In the genomic region with DNA sequence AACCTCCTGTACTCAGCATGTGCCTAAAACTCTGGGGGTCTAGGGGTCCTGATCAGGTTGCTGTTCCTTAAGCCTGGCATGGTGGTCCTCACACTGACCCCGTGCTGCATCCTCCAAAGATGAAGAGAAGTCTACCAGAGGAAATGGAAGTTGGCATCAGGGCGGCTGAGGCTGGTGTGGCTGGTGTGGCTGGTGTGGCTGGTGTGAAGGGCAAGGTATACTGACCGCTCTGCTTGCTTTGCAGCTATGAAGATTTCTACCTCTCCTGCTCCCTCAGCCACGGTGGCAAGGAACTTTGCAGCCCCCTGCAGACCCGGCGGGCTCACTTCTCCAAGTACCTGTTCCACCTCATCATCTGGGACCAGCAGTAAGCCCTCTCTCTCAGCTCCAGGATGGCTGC, we compare ENCODE assay signal across 20 mouse cellular contexts. TPM values are rescaled to one million over a fixed set of nuclear protein-coding genes. Genes with fewer than 3 reads are reported as not detected.
A peak's percentile ranks its signal among the peaks of the same experiment; 100 is the strongest.
DNase-seq lines count a peak whose midpoint lies in the region; ATAC-seq and TF ChIP-seq lines count a peak whose summit lies in the region.
"Had no signal": no experiment of that assay in that cellular context is flagged by ENCODE, and none has a peak within 500 bp of the region (broad histone marks: within the 10 kb centered on the region; RNA-seq: fewer than 3 reads in every experiment).

No protein-coding gene starts in this region.

- no peak for TF ChIP-seq CTCF in forebrain, postnatal 0 days (IDR thresholded peaks at IDR 0.05; ENCODE audit: low read depth)

- H3K27me3 ChIP-seq in forebrain, embryonic 10.5 days (ENCODE audit: poor library complexity, severe bottlenecking), result no peaks in the 10 kb centered on the region
- H3K27me3 ChIP-seq in forebrain, postnatal 0 days (ENCODE audit: insufficient read depth, low read length), result no peaks in the 10 kb centered on the region
- no peaks in the 10 kb centered on the region for H3K27me3 ChIP-seq in neural tube, embryonic 11.5 days (ENCODE audit: control insufficient read depth, insufficient read depth, low read length)
- no peaks in the 10 kb centered on the region for H3K27me3 ChIP-seq in forebrain, embryonic 15.5 days
- no peaks in the 10 kb centered on the region for H3K27me3 ChIP-seq in midbrain, embryonic 13.5 days
- H3K27me3 ChIP-seq: hindbrain, embryonic 15.5 days; limb, embryonic 15.5 days had no signal

- H3K36me3 ChIP-seq in forebrain, embryonic 10.5 days (replicated peaks), result peaks cover 96% of the 10 kb centered on the region
- peaks cover 67% of the 10 kb centered on the region for H3K36me3 ChIP-seq in forebrain, postnatal 0 days (ENCODE audit: insufficient read depth)
- H3K36me3 ChIP-seq in neural tube, embryonic 11.5 days (ENCODE audit: control insufficient read depth, insufficient read depth, low read length), result peaks cover 4% of the 10 kb centered on the region; the same call in 1 of the 2 replicates
- H3K36me3 ChIP-seq in forebrain, embryonic 15.5 days, result peaks cover 29% of the 10 kb centered on the region
- peaks cover 70% of the 10 kb centered on the region for H3K36me3 ChIP-seq in midbrain, embryonic 13.5 days
- H3K36me3 ChIP-seq: liver, embryonic 15.5 days had no signal

- peaks cover 93% of the 10 kb centered on the region for H3K4me1 ChIP-seq in forebrain, embryonic 10.5 days
- no peaks in the 10 kb centered on the region for H3K4me1 ChIP-seq in forebrain, postnatal 0 days (ENCODE audit: insufficient read depth)
- H3K4me1 ChIP-seq in neural tube, embryonic 11.5 days (ENCODE audit: control insufficient read depth, insufficient read depth, low read length), result peaks cover 21% of the 10 kb centered on the region
- peaks cover 38% of the 10 kb centered on the region for H3K4me1 ChIP-seq in forebrain, embryonic 15.5 days
- H3K4me1 ChIP-seq in midbrain, embryonic 13.5 days (replicated peaks), result peaks cover 47% of the 10 kb centered on the region

- peak overlapping the region; percentile 95 for H3K27ac ChIP-seq in forebrain, embryonic 10.5 days
- H3K27ac ChIP-seq in forebrain, postnatal 0 days (ENCODE audit: low read depth, low read length), result no peak overlapping the region
- H3K27ac ChIP-seq in neural tube, embryonic 11.5 days (ENCODE audit: low read depth, low read length), result 0 out of 2 replicates have a peak overlapping the region, but pooled peaks have one; percentile 88
- peak overlapping the region; percentile 86 for H3K27ac ChIP-seq in forebrain, embryonic 15.5 days (replicated peaks)
- H3K27ac ChIP-seq in midbrain, embryonic 13.5 days, result peak overlapping the region; percentile 92
- H3K27ac ChIP-seq: layer of hippocampus, adult 2 months; limb, embryonic 15.5 days; liver, embryonic 15.5 days had no signal

- H3K9ac ChIP-seq in forebrain, postnatal 0 days, result no peak overlapping the region
- H3K9ac ChIP-seq in neural tube, embryonic 11.5 days (ENCODE audit: low read length), result 0 out of 2 replicates have a peak overlapping the region, but pooled peaks have one; percentile 24
- H3K9ac ChIP-seq in forebrain, embryonic 15.5 days (replicated peaks), result no peak overlapping the region
- no peak overlapping the region for H3K9ac ChIP-seq in midbrain, embryonic 13.5 days (replicated peaks)
- H3K9ac ChIP-seq: hindbrain, embryonic 15.5 days; limb, embryonic 15.5 days; liver, embryonic 15.5 days had no signal

- WGBS in forebrain, embryonic 10.5 days, result 46% methylated on average over 6 of the region's 6 CpGs
- 40% methylated on average over 6 of the region's 6 CpGs for WGBS in forebrain, postnatal 0 days
- WGBS in neural tube, embryonic 11.5 days, result 52% methylated on average over 6 of the region's 6 CpGs
- 30% methylated on average over 6 of the region's 6 CpGs for WGBS in forebrain, embryonic 15.5 days
- 33% methylated on average over 6 of the region's 6 CpGs for WGBS in midbrain, embryonic 13.5 days

- no peak overlapping the region for H3K4me2 ChIP-seq in forebrain, postnatal 0 days (ENCODE audit: low read depth)
- no peak overlapping the region for H3K4me2 ChIP-seq in neural tube, embryonic 11.5 days (ENCODE audit: low read depth)
- no peak overlapping the region for H3K4me2 ChIP-seq in forebrain, embryonic 15.5 days (replicated peaks)
- no peak overlapping the region for H3K4me2 ChIP-seq in midbrain, embryonic 13.5 days (replicated peaks)
- H3K4me2 ChIP-seq: hindbrain, embryonic 15.5 days; limb, embryonic 15.5 days; liver, embryonic 15.5 days had no signal

- ATAC-seq in forebrain, postnatal 0 days, result no peak
- ATAC-seq in neural tube, embryonic 11.5 days (ENCODE audit: insufficient read depth, low FRiP score, low TSS enrichment), result no peak
- ATAC-seq in forebrain, embryonic 15.5 days (replicated peaks), result no peak
- ATAC-seq in midbrain, embryonic 13.5 days, result no peak
- ATAC-seq: CD4-positive, CD25-positive, alpha-beta regulatory T cell, adult 4 months; lung, postnatal 0 days had no signal

- H3K9me3 ChIP-seq in forebrain, embryonic 10.5 days, result no peaks in the 10 kb centered on the region
- no peaks in the 10 kb centered on the region for H3K9me3 ChIP-seq in forebrain, postnatal 0 days (ENCODE audit: low read length)
- H3K9me3 ChIP-seq in neural tube, embryonic 11.5 days (ENCODE audit: control insufficient read depth, low read length), result no peaks in the 10 kb centered on the region
- H3K9me3 ChIP-seq in forebrain, embryonic 15.5 days, result no peaks in the 10 kb centered on the region
- H3K9me3 ChIP-seq in midbrain, embryonic 13.5 days, result no peaks in the 10 kb centered on the region
- H3K9me3 ChIP-seq: hindbrain, embryonic 15.5 days; limb, embryonic 15.5 days; liver, embryonic 15.5 days had no signal

- H3K4me3 ChIP-seq in forebrain, embryonic 10.5 days, result peak overlapping the region; percentile 32; the same call in 1 of the 2 replicates
- no peak overlapping the region for H3K4me3 ChIP-seq in forebrain, postnatal 0 days (ENCODE audit: low read depth, low read length)
- H3K4me3 ChIP-seq in neural tube, embryonic 11.5 days (ENCODE audit: low read depth, low read length), result no peak overlapping the region
- H3K4me3 ChIP-seq in forebrain, embryonic 15.5 days, result no peak overlapping the region
- H3K4me3 ChIP-seq in midbrain, embryonic 13.5 days (replicated peaks), result no peak overlapping the region
- H3K4me3 ChIP-seq: hindbrain, embryonic 15.5 days; layer of hippocampus, adult 2 months; limb, embryonic 15.5 days; liver, embryonic 15.5 days had no signal

- DNase-seq in forebrain, embryonic 10.5 days (ENCODE audit: extremely low spot score, low spot score), result peak; percentile 41
- DNase-seq in forebrain, postnatal 0 days, result no peak
- DNase-seq in neural tube, embryonic 11.5 days (ENCODE audit: low spot score), result no peak
- no peak for DNase-seq in neural tube, embryonic 10.5 days (ENCODE audit: extremely low spot score, low spot score)
- DNase-seq in left cerebral cortex, adult 11 months (ENCODE audit: low spot score), result no peak
- DNase-seq in spleen, postnatal 4 days (ENCODE audit: low spot score in 2 of 2), result no peak
- DNase-seq: adrenal gland, postnatal 14 days; cerebellum, postnatal 25 days; gastrocnemius, postnatal 36 days; kidney, adult 8-10 months; kidney, postnatal 14 days; right cerebral cortex, postnatal 25 days had no signal

RNA-seq across cellular contexts. Expression of gene Pik3c2b, which starts 35.2 kb away (rescaled TPM):
- polyA plus RNA-seq in forebrain, embryonic 10.5 days (2016; fragmentation: Nextera tagmentation; extraction: Ambion mirVana), result 13.6 and 13.7 TPM in 2 replicates
- 17.1 and 18.3 TPM in 2 replicates for total RNA-seq in forebrain, postnatal 0 days (2014; rRNA removed)
- polyA plus RNA-seq in forebrain, postnatal 0 days (2015; fragmentation: Nextera tagmentation; extraction: Ambion mirVana), result 5.7 and 7.2 TPM in 2 replicates
- 14.6 and 15.4 TPM in 2 replicates for polyA plus RNA-seq in neural tube, embryonic 11.5 days (2014; fragmentation: Nextera tagmentation; extraction: Ambion mirVana)
- polyA plus RNA-seq in forebrain, embryonic 15.5 days (2015; fragmentation: Nextera tagmentation; extraction: Ambion mirVana), result 15.7 and 18.7 TPM in 2 replicates
- polyA plus RNA-seq in midbrain, embryonic 13.5 days (2015; fragmentation: Nextera tagmentation; extraction: Ambion mirVana), result 14.6 and 17.0 TPM in 2 replicates

RNA-seq across cellular contexts. Expression of gene Ppp1r15b, which starts 50.2 kb away (rescaled TPM):
- 59.1 and 59.3 TPM in 2 replicates for polyA plus RNA-seq in forebrain, embryonic 10.5 days (2016; fragmentation: Nextera tagmentation; extraction: Ambion mirVana)
- total RNA-seq in forebrain, postnatal 0 days (2014; rRNA removed), result 35.0 and 49.5 TPM in 2 replicates
- 13.9 and 18.7 TPM in 2 replicates for polyA plus RNA-seq in forebrain, postnatal 0 days (2015; fragmentation: Nextera tagmentation; extraction: Ambion mirVana)
- polyA plus RNA-seq in neural tube, embryonic 11.5 days (2014; fragmentation: Nextera tagmentation; extraction: Ambion mirVana), result 55.3 and 57.6 TPM in 2 replicates
- polyA plus RNA-seq in forebrain, embryonic 15.5 days (2015; fragmentation: Nextera tagmentation; extraction: Ambion mirVana), result 31.8 and 32.0 TPM in 2 replicates
- polyA plus RNA-seq in midbrain, embryonic 13.5 days (2015; fragmentation: Nextera tagmentation; extraction: Ambion mirVana), result 33.2 and 34.3 TPM in 2 replicates

RNA-seq across cellular contexts. Expression of gene Mdm4, which starts 50.4 kb away (rescaled TPM):
- 38.5 and 38.8 TPM in 2 replicates for polyA plus RNA-seq in forebrain, embryonic 10.5 days (2016; fragmentation: Nextera tagmentation; extraction: Ambion mirVana)
- 60.4 and 74.8 TPM in 2 replicates for total RNA-seq in forebrain, postnatal 0 days (2014; rRNA removed)
- 22.2 and 27.4 TPM in 2 replicates for polyA plus RNA-seq in forebrain, postnatal 0 days (2015; fragmentation: Nextera tagmentation; extraction: Ambion mirVana)
- polyA plus RNA-seq in neural tube, embryonic 11.5 days (2014; fragmentation: Nextera tagmentation; extraction: Ambion mirVana), result 41.0 and 41.2 TPM in 2 replicates
- 46.8 and 48.3 TPM in 2 replicates for polyA plus RNA-seq in forebrain, embryonic 15.5 days (2015; fragmentation: Nextera tagmentation; extraction: Ambion mirVana)
- polyA plus RNA-seq in midbrain, embryonic 13.5 days (2015; fragmentation: Nextera tagmentation; extraction: Ambion mirVana), result 42.3 and 46.1 TPM in 2 replicates
